Mouse (Mus musculus): ENCODE data around the gene Ccp110. TPM values are rescaled to one million over a fixed set of nuclear protein-coding genes. Genes with fewer than 3 reads are reported as not detected.

Ccp110 gene
- polyA plus RNA-seq (2015; fragmentation: Nextera tagmentation; extraction: Ambion mirVana): 2.8 and 3.1 TPM in 2 replicates

DNA sequence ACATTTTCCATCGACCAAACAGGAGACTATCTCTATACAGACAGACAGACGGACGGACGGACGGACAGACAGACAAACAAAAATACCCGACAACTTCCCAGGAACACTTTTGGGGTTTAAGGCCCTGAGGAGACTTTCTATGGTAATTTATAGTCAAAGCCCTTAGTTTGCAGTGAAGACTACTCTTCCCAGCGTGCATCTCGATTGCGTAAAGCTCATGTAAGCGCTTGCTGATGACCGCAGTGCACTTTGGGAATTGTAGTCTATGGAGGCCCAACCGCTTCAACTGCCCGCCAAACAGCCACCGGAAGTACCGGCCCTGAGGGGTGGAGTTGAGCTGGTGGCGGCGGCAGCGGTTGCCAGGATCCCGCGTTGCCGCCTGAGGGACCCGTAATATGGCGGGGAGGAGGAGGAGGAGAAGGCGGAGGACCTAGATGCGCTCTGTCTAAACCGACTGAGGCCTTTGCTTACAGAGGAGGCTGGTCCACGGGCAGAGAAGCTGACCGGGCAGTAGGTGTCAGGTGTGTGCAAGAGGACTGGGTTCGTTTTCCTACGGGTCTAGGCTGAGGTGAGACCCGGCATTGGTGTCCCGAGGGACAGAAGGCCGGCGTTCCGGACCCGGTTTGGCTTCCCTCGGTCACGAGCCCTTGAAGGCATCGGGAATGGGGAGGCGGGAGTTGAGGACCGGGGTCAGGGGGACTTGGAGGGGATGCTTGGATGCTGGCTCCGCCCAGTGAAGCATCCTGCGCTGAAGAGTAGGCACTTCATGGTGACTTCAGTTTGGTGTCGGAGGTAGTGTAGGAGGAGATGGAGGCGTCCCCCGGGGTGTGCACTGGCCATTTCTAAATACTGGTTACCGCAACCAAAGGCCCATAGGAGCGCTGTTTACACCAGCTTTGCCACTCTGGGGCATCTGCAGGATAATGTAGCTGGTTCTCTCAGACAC, at the start of gene Ccp110:
TSS of gene Ccp110 (plus strand) at position 325 of the 946 bp plus-strand sequence.
- H3K9me3 ChIP-seq (ENCODE audit: control insufficient read depth): no peaks in the 10 kb centered on the region
- H3K4me3 ChIP-seq (ENCODE audit: low read depth, low read length): peak within 1 kb of the TSS; percentile 81
- no peak within 1 kb of the TSS for H3K27ac ChIP-seq (ENCODE audit: low read depth, low read length)
- H3K36me3 ChIP-seq (ENCODE audit: control insufficient read depth, insufficient read depth): no peaks in the 10 kb centered on the region
- peak; percentile 87 for ATAC-seq
- WGBS: under 1% methylated on average over 47 of the region's 48 CpGs
- H3K4me2 ChIP-seq (replicated peaks; ENCODE audit: low read depth): peak within 1 kb of the TSS; percentile 94
- no peaks in the 10 kb centered on the region for H3K27me3 ChIP-seq (replicated peaks; ENCODE audit: control insufficient read depth, insufficient read depth, low read length)
- peak within 1 kb of the TSS; percentile 63 for H3K9ac ChIP-seq (ENCODE audit: low read depth, low read length)
- no peaks in the 10 kb centered on the region for H3K4me1 ChIP-seq (replicated peaks; ENCODE audit: control insufficient read depth, insufficient read depth, low read length)
- peak; percentile 42 for TF ChIP-seq CTCF (IDR thresholded peaks at IDR 0.05; ENCODE audit: low read depth)

GRCm38 (mm10) chr7:118667773-118668172, 44.6 kb upstream of the Ccp110 start:
- H3K27me3 ChIP-seq (replicated peaks; ENCODE audit: control insufficient read depth, insufficient read depth, low read length): no peaks in the 10 kb centered on the region

GRCm38 (mm10) chr7:118670142-118670541, 42.2 kb upstream of the Ccp110 start:
- Histone ChIP-seq H3K9ac (ENCODE audit: low read depth, low read length) (no peak overlapping the region), H3K27ac (ENCODE audit: low read depth, low read length) (no peak overlapping the region), H3K4me1 (replicated peaks; ENCODE audit: control insufficient read depth, insufficient read depth, low read length) (no peaks in the 10 kb centered on the region), H3K4me3 (ENCODE audit: low read depth, low read length) (no peak overlapping the region), H3K9me3 (ENCODE audit: control insufficient read depth) (no peaks in the 10 kb centered on the region), H3K36me3 (ENCODE audit: control insufficient read depth, insufficient read depth) (peaks cover 47% of the 10 kb centered on the region; the same call in 1 of the 2 replicates), H3K27me3 (replicated peaks; ENCODE audit: control insufficient read depth, insufficient read depth, low read length) (no peaks in the 10 kb centered on the region), H3K4me2 (replicated peaks; ENCODE audit: low read depth) (no peak overlapping the region)
- 71% methylated on average over 4 of the region's 4 CpGs for WGBS
- no peak for ATAC-seq
- TF ChIP-seq CTCF (IDR thresholded peaks at IDR 0.05; ENCODE audit: low read depth): no peak

More at GRCm38 (mm10) chr7:118667773-118668172, 44.6 kb upstream of the Ccp110 start:
- Histone ChIP-seq H3K4me3 (ENCODE audit: low read depth, low read length) (no peak overlapping the region), H3K36me3 (ENCODE audit: control insufficient read depth, insufficient read depth) (peaks cover 44% of the 10 kb centered on the region; the same call in 1 of the 2 replicates), H3K27ac (ENCODE audit: low read depth, low read length) (no peak overlapping the region), H3K4me2 (replicated peaks; ENCODE audit: low read depth) (no peak overlapping the region), H3K9me3 (ENCODE audit: control insufficient read depth) (no peaks in the 10 kb centered on the region), H3K9ac (ENCODE audit: low read depth, low read length) (no peak overlapping the region), H3K4me1 (replicated peaks; ENCODE audit: control insufficient read depth, insufficient read depth, low read length) (no peaks in the 10 kb centered on the region)
- 94% methylated on average over 2 of the region's 2 CpGs for WGBS
- ATAC-seq: no peak
- TF ChIP-seq CTCF (IDR thresholded peaks at IDR 0.05; ENCODE audit: low read depth): no peak

DNA sequence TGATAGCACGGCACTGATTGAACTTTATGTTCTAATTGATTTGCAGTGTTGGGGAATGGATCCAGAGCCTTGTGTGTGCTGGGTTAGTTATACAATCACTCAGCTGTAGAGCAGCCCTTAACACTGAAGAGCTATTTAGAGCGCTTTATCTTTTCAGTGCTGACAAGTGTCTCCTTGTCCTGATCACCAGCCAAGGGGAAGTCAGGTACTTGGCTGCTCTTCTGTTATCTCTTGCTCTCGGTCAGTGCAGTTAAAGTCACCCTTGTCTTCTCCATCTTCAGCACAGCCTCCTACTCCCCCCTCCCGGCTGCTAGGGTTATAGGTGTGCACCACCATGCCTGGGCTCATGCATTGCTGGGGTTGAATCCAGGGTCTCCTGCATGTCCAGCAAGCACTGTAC, 35.5 kb upstream of the Ccp110 start:
- H3K4me3 ChIP-seq (ENCODE audit: low read depth, low read length): no peak overlapping the region
- no peak for ATAC-seq
- 78% methylated on average over 4 of the region's 4 CpGs for WGBS
- H3K36me3 ChIP-seq (ENCODE audit: control insufficient read depth, insufficient read depth): peaks cover 30% of the 10 kb centered on the region; the same call in 1 of the 2 replicates
- H3K4me1 ChIP-seq (replicated peaks; ENCODE audit: control insufficient read depth, insufficient read depth, low read length): no peaks in the 10 kb centered on the region
- H3K9me3 ChIP-seq (ENCODE audit: control insufficient read depth): no peaks in the 10 kb centered on the region
- no peak overlapping the region for H3K9ac ChIP-seq (ENCODE audit: low read depth, low read length)
- H3K27me3 ChIP-seq (replicated peaks; ENCODE audit: control insufficient read depth, insufficient read depth, low read length): no peaks in the 10 kb centered on the region
- TF ChIP-seq CTCF (IDR thresholded peaks at IDR 0.05; ENCODE audit: low read depth): no peak
- no peak overlapping the region for H3K27ac ChIP-seq (ENCODE audit: low read depth, low read length)
- H3K4me2 ChIP-seq (replicated peaks; ENCODE audit: low read depth): no peak overlapping the region

DNA sequence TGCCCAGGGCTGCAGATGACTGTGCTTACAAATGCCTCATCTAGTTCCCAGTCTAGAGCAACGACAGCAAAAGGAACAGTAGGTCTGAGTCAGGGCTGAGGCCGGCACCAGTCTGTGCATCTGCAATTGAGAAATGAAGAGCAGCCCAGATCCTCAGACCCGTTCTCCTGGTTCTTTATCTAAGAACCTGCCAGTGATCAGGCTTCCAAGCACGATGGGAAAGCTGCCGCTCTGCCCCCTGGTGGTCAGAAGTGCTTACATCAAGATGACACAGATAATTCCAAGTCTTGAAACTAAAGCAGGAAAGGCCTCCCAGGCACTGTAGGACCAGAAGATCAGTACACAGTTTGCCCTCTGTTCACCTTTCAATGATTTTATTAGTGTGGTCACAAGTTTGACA, 24.2 kb upstream of the Ccp110 start:
- H3K4me1 ChIP-seq (replicated peaks; ENCODE audit: control insufficient read depth, insufficient read depth, low read length): no peaks in the 10 kb centered on the region
- no peak overlapping the region for H3K4me3 ChIP-seq (ENCODE audit: low read depth, low read length)
- no peaks in the 10 kb centered on the region for H3K9me3 ChIP-seq (ENCODE audit: control insufficient read depth)
- no peak overlapping the region for H3K9ac ChIP-seq (ENCODE audit: low read depth, low read length)
- H3K4me2 ChIP-seq (replicated peaks; ENCODE audit: low read depth): no peak overlapping the region
- ATAC-seq: peak; percentile 42; the same call in 1 of the 2 replicates
- H3K27me3 ChIP-seq (replicated peaks; ENCODE audit: control insufficient read depth, insufficient read depth, low read length): no peaks in the 10 kb centered on the region
- WGBS: 17% methylated on average over 5 of the region's 5 CpGs
- peak; percentile 88 for TF ChIP-seq CTCF (IDR thresholded peaks at IDR 0.05; ENCODE audit: low read depth)
- H3K27ac ChIP-seq (ENCODE audit: low read depth, low read length): no peak overlapping the region
- H3K36me3 ChIP-seq (ENCODE audit: control insufficient read depth, insufficient read depth): peaks cover 53% of the 10 kb centered on the region

- Histone ChIP-seq H3K9me3 (ENCODE audit: control insufficient read depth) (no peaks in the 10 kb centered on the region), H3K4me3 (ENCODE audit: low read depth, low read length) (no peak overlapping the region), H3K4me2 (replicated peaks; ENCODE audit: low read depth) (no peak overlapping the region), H3K9ac (ENCODE audit: low read depth, low read length) (no peak overlapping the region), H3K27ac (ENCODE audit: low read depth, low read length) (no peak overlapping the region), H3K27me3 (replicated peaks; ENCODE audit: control insufficient read depth, insufficient read depth, low read length) (no peaks in the 10 kb centered on the region), H3K36me3 (ENCODE audit: control insufficient read depth, insufficient read depth) (peaks cover 59% of the 10 kb centered on the region), H3K4me1 (replicated peaks; ENCODE audit: control insufficient read depth, insufficient read depth, low read length) (no peaks in the 10 kb centered on the region)
- ATAC-seq: no peak
- 70% methylated on average over 7 of the region's 7 CpGs for WGBS
- TF ChIP-seq CTCF (IDR thresholded peaks at IDR 0.05; ENCODE audit: low read depth): no peak
Observed at GRCm38 (mm10) chr7:118689088-118689487, 23.3 kb upstream of the Ccp110 start.

Measured in intestine, postnatal 0 days (tissue).